Mouse (Mus musculus) ES-E14 (cell line): Measurements from ENCODE around the gene Bcl2a1a.
"Not testable (repeated sequence)": the region's sequence is repeated elsewhere in the genome, so short reads cannot be mapped to it uniquely, and the experiment has no call there.

ENCODE experiments used
- MAFK ChIP-seq: IDR thresholded peaks from 2 replicates; pipeline ENCODE4 v1.6.1; 2014; ENCODE audit warnings: mild to moderate bottlenecking, low read depth, low read length, inconsistent platforms; ENCODE audit not compliant: insufficient read depth
- ZNF384 ChIP-seq: IDR thresholded peaks from 2 replicates; pipeline ENCODE4 v1.6.1; 2012; ENCODE audit warnings: low read depth, low read length, inconsistent platforms

DNA sequence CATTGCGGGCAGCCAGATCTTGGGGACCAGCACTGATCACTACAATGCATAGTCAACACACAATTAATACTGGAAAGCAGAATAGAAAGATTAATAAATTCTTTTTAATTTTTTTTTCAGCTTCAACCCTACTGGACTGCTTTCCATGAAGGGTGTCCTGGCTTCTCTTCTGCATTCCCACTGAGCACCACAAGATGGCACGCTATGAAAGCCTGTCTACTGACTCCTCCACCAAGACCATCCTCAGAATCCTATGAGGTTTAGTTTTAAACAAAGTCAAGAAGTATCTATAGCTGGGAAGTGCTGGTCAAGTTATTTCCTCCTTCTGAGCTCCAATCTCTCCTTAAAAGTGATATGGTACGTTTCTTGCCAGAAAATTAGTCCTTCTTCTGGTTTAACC, 18.4 kb upstream of the Bcl2a1a start:
- not testable (repeated sequence) for TF ChIP-seq ZNF384, MAFK
